Mouse (Mus musculus): ENCODE results near the gene Aldh1a1. TPM values are rescaled to one million over a fixed set of nuclear protein-coding genes. Genes with fewer than 3 reads are reported as not detected.

Aldh1a1 gene
- 0.38 TPM in 1 of 4 replicates, not detected in the others for total RNA-seq (2023)

DNA sequence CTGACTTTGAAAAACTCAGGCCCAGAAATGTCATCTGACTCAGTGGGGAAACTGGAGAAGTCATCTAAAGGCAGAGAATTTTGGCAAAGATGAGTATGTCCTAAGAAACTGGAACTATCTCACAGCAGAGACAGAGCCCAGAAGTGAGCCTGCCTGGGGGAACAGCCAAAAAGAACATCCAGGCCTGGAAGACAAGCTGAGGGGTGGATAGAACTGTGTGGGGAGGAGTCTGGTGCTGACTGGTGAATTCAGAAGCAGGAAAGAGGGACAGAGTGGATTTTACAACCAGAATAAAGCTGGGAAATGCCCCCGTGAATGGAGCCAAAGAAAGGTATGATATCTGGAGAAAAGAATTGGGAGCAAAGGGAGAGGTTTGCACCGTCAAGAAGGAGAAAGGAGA lies at the start of gene Aldh1a1:
TSS of gene Aldh1a1 (plus strand) at position 225 of the 400 bp plus-strand sequence.

Other genes starting within 250 kb of the Aldh1a1 start
- gene Anxa1, start 101.8 kb upstream of the Aldh1a1 start, total RNA-seq (2023), result 15.7 to 19.1 TPM (median 18.1 TPM) in 4 replicates
- gene Aldh1a7, start 234.8 kb downstream of the Aldh1a1 start, total RNA-seq (2023), result not detected in 4 replicates